Mouse (Mus musculus) cortical plate, adult 2 months (tissue): ENCODE data around the gene Cfap299. TPM values are rescaled to one million over a fixed set of nuclear protein-coding genes. Genes with fewer than 3 reads are reported as not detected.

ENCODE experiments used
- H3K27ac ChIP-seq: fragments of 200-500 bp; 2 replicates; pipeline ENCODE4 v1.5.1; 2012; ENCODE audit warnings: low read length, control low read depth, inconsistent platforms; ENCODE audit not compliant: insufficient read depth
- H3K4me1 ChIP-seq: fragments of 200-500 bp; 2 replicates; pipeline ENCODE4 v1.6.1; 2011; ENCODE audit warnings: low read length; ENCODE audit not compliant: control insufficient read depth, insufficient read depth
- H3K4me3 ChIP-seq: fragments of 200-500 bp; 2 replicates; pipeline ENCODE4 v1.5.1; 2011; ENCODE audit warnings: mild to moderate bottlenecking, low read length, control low read depth; ENCODE audit not compliant: insufficient read depth
- CTCF ChIP-seq: fragments of 200-500 bp; IDR thresholded peaks from 2 replicates; pipeline ENCODE4 v1.5.1; 2011; ENCODE audit warnings: mild to moderate bottlenecking, control low read depth, low read length; ENCODE audit not compliant: insufficient read depth; ENCODE audit errors: extremely low read depth
- POLR2A ChIP-seq: fragments of 200-500 bp; IDR thresholded peaks from 2 replicates; pipeline ENCODE4 v1.6.1; 2011; ENCODE audit warnings: mild to moderate bottlenecking, low read length, control low read depth; ENCODE audit not compliant: insufficient read depth; ENCODE audit errors: extremely low read depth
- polyA plus RNA-seq: library from polyadenylated mRNA; depleted of rRNA; stranded (reverse); fragments of >200 nt; gene quantifications from 2 replicates; pipeline ENCODE4 v1.2.3, GENCODE M21; 2012

The Cfap299 gene
- polyA plus RNA-seq, 1 experiment, result 0.69 TPM

DNA sequence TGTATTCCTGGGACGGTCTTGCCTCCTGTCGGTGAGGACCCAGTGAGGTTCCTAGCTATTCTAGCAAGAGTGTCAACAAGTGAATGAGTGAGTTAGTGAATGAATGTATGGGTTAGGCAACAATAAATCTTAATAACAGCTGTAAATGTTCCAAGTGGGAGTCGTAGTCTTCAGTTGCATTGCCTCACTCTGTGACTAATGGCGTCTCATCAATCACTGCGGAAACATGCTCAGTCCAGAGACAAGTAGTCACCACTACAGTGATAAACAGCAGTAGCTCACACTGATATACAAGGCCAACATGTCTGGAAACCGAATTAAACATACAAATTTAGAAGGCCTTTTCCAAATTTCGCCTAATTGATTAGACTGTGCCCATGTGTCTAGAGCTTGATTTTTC lies 187.1 kb downstream of the Cfap299 start:
- TF ChIP-seq CTCF (no peak), POLR2A (no peak)
- Histone ChIP-seq H3K27ac (no peak overlapping the region), H3K4me1 (no peaks in the 10 kb centered on the region), H3K4me3 (no peak overlapping the region)

DNA sequence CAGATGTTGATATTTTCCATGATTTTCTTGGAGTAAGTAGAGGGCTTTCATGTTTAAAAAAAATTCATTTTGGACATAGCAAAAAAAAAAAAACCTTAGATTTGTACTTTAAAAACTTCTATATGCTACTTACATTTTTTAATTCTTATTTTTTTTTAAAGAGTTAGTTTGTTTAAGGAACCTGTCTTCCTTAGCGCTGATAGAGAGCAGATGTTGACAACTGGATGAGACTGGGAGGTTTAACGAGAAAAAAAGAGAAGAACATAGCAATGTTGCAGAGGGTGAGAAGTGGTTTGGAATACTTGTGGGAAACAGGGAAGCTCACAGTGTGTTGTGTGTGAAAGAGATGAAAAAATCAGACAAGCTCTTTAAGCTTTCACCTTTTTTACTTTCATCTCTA lies 191.0 kb downstream of the Cfap299 start:
- Histone ChIP-seq H3K27ac (no peak overlapping the region), H3K4me3 (no peak overlapping the region), H3K4me1 (no peaks in the 10 kb centered on the region)
- no peak for TF ChIP-seq POLR2A
- no peak for TF ChIP-seq CTCF

DNA sequence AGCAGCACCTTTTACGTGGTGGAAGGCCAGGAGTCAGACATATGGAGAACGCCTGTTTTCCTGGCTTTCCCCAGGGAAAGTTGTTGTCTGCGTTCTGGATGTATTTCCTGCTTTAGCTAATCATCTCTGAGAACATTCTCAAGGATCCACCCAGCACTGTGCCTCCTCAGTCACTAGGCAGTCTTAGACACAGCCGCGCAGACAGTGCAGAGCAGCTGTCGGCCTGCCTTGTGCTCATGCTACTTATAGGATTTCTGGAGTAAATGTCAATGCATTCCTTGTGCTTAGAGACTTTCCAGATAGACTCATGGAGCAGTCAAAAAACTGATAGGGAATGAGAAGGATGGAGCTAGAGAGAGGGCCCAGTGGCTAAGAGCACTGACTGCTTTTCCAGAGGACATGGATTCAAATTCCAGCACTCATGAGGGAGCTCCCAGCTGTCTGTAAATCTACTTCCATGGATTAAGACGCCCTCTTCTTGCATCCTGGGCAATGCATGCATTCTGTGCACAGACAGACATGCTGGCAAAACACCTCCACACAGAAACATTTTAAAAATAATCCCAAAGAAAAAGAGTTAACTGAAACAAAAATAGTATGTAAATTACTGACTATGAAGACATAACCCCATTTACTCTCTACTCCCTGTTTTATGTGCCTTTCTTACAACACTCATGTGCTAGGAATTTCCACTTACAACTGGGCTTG lies 193.3 kb downstream of the Cfap299 start:
- Histone ChIP-seq H3K27ac (peak overlapping the region; percentile 19; the same call in 1 of the 2 replicates), H3K4me3 (no peak overlapping the region), H3K4me1 (no peaks in the 10 kb centered on the region)
- TF ChIP-seq CTCF, result no peak
- no peak for TF ChIP-seq POLR2A

DNA sequence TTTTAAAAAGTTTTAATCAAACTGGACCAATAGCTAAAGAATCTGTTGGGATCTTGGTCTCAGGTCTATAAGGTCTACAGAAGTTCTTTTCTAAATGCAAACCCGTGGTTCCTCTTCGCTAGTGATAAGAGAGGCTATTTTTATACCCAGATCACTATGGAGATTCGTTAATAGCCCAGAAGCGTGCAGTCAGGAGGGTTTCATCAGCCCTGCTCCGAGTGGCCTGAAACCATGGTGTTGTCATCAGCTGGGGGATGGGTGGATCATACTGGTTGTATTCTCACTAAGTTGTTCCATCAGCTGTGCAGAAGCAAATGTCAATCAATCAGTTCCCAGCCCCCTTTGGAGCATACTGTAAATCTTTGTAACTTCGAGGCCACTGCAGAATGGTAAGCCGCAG lies 193.9 kb downstream of the Cfap299 start:
- Histone ChIP-seq H3K27ac (no peak overlapping the region), H3K4me3 (no peak overlapping the region), H3K4me1 (no peaks in the 10 kb centered on the region)
- TF ChIP-seq POLR2A, result no peak
- TF ChIP-seq CTCF, result no peak

DNA sequence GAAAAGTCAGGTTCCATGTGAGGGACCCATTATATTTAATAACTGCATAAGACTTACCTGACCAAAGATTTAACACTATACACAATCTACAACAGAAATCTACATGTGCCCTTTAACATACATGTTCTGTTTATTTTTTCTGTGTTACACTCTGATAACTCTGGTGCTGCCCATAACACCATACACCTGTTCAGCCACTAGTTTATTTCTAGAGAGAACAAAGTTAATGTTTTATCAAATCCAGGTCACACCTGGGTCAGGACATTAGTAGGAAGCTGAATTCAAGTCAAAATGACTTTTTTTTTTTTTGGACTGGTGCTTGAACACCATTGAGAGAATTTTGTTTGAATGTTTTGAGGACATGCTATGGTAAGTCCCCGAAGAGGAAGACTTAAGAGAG lies 194.7 kb downstream of the Cfap299 start:
- H3K4me3 ChIP-seq, result no peak overlapping the region

GRCm38 (mm10) chr5:98541333-98541732 lies 212.2 kb downstream of the Cfap299 start:
- TF ChIP-seq CTCF, result no peak
- no peak for TF ChIP-seq POLR2A
- no peak overlapping the region for H3K4me3 ChIP-seq
- H3K27ac ChIP-seq, result no peak overlapping the region
- no peaks in the 10 kb centered on the region for H3K4me1 ChIP-seq

More for the DNA sequence above, 194.7 kb downstream of the Cfap299 start:
- H3K27ac ChIP-seq, result no peak overlapping the region
- H3K4me1 ChIP-seq, result no peaks in the 10 kb centered on the region
- TF ChIP-seq CTCF (no peak), POLR2A (no peak)

DNA sequence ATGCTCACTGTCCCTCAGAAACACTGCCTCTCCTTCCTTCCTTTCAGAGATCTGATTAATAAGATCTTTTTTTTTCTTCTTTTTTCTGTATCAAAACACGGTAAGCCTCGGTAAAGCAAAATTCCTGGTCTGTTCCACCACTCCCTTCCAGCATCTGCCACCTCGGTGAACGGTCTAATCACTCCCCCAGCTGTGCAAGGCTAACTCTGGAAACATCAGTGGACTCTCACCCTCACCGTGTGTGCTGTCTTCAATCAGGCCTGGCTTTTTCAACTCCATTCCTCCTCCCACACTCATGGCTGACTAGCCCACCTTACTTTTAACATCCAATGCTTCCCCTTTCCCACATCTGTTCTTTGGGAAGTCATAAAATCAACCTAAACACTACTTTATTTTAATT lies 221.2 kb downstream of the Cfap299 start:
- Histone ChIP-seq H3K4me1 (no peaks in the 10 kb centered on the region), H3K4me3 (no peak overlapping the region), H3K27ac (no peak overlapping the region)
- TF ChIP-seq POLR2A (no peak), CTCF (no peak)

- H3K27ac ChIP-seq, result no peak overlapping the region
- TF ChIP-seq POLR2A (no peak), CTCF (no peak)
- no peaks in the 10 kb centered on the region for H3K4me1 ChIP-seq
- no peak overlapping the region for H3K4me3 ChIP-seq
Measured at GRCm38 (mm10) chr5:98550873-98551272, 221.8 kb downstream of the Cfap299 start.

DNA sequence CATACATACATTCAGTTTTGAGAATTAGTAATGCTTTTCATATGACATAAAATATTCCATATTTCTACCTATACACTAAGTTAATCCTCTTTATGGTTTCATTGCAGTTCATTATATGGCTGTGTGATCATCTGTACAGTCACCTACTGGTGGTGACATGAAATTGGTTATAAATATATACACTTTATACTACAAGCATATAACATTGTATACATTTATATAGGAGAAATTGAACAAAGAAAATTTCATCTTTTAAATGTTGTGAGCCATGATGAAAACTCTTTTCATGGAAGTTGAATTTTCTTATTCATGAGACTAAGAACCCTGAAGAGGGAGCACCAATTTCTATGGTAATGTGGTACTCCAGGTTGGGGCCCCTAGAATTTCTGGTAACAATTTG lies 223.3 kb downstream of the Cfap299 start, which contains the start of gene Gm11111:
TSS of gene Gm11111 (plus strand) at position 301 of the 400 bp plus-strand sequence.
- TF ChIP-seq POLR2A (no peak), CTCF (no peak)
- Histone ChIP-seq H3K27ac (no peak within 1 kb of the TSS), H3K4me3 (no peak within 1 kb of the TSS), H3K4me1 (no peaks in the 10 kb centered on the region)
